Mouse (Mus musculus) cerebellum, adult 2 months (tissue): ENCODE measurements at regions not wholly inside any gene's neighbourhood (a gene's known extent, or its start where the extent isn't known, plus 50 kb on each side); places are given as distances from the start of the nearest gene placed in this dataset.
A peak's percentile ranks its signal among the peaks of the same experiment; 100 is the strongest.

ENCODE experiments used
- DNase-seq, 2 experiments: peaks; one replicate each; pipeline ENCODE4 v3.0.0; 2021
- H3K27ac ChIP-seq: fragments of 200-500 bp; 2 replicates; pipeline ENCODE4 v1.5.1; 2012; ENCODE audit warnings: low read length, control low read depth, inconsistent platforms; ENCODE audit not compliant: insufficient read depth
- H3K27me3 ChIP-seq: fragments of 200-500 bp; 2 replicates; pipeline ENCODE4 v1.6.1; 2012; ENCODE audit warnings: inconsistent platforms, mild to moderate bottlenecking, low read length, moderate library complexity; ENCODE audit not compliant: control insufficient read depth, insufficient read depth
- H3K4me1 ChIP-seq: fragments of 200-500 bp; 2 replicates; pipeline ENCODE4 v1.6.1; 2011; ENCODE audit warnings: low read length; ENCODE audit not compliant: control insufficient read depth, insufficient read depth
- H3K4me3 ChIP-seq: fragments of 200-500 bp; replicated peaks from 2 replicates; pipeline ENCODE3; 2011; ENCODE audit warnings: mild to moderate bottlenecking, low read depth, low read length, control low read depth; ENCODE audit not compliant: insufficient read depth
- CTCF ChIP-seq: fragments of 200-500 bp; IDR thresholded peaks from 2 replicates; pipeline ENCODE4 v1.5.1; 2011; ENCODE audit warnings: low read depth, mild to moderate bottlenecking, control low read depth, low read length, moderate library complexity, borderline replicate concordance; ENCODE audit not compliant: insufficient read depth
- POLR2A ChIP-seq: fragments of 200-500 bp; IDR thresholded peaks from 2 replicates; pipeline ENCODE4 v1.6.1; 2011; ENCODE audit warnings: low read length, control low read depth, borderline replicate concordance; ENCODE audit not compliant: insufficient read depth
- WGBS: fragments of 180-500 bp; shearing (Covaris S2); methylation state at CpG from one replicate; pipeline ENCODE4 v1.1.7; 2018; 5-methylcytosine and 5-hydroxymethylcytosine counted together

DNA sequence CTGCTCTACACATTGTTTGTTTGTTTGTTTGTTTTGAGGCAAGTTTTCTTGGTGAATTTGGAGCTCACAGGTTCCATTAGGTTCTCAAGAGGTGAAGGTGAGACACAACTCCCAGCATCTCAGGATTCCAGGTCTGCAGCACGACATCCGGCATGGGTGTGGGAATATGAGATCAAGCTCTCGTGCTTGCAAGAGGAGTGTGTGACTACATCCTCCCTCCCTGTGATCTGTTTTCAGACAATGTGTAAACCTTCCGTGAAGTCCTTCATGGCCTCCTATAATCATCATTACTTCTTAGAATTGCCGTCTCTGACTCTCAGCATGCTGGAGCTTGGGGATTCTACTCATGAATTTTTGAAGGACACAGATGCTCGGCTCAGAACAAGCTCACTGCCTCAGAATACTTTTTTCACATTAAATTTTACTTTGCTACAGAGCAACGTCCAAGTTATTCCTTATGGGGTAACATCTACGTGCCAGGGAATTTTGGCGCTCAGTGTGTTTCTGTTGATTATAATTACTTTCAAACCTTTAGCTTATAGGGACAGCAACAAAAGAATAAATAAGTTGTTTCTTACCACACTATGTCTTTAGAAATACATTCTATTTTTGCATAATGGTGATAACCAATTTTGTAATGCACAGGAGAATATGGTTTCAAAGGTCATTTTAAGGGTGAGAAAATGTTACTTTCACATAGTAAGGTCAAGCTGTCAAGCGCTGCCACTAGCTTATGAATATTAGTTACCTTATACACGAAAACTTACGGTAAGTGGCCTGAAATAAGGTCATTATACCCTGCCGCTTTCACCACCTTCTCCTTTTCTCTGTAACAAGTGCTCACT, 220.6 kb downstream of the Spry2 start:
- H3K27ac ChIP-seq, result no peak overlapping the region
- H3K4me3 ChIP-seq, result no peak overlapping the region
- 45% methylated on average over 13 of the region's 13 CpGs for WGBS
- H3K4me1 ChIP-seq, result peaks cover 6% of the 10 kb centered on the region; the same call in 1 of the 2 replicates
- no peaks in the 10 kb centered on the region for H3K27me3 ChIP-seq
- DNase-seq, result no peak
- TF ChIP-seq CTCF (no peak), POLR2A (no peak)

DNA sequence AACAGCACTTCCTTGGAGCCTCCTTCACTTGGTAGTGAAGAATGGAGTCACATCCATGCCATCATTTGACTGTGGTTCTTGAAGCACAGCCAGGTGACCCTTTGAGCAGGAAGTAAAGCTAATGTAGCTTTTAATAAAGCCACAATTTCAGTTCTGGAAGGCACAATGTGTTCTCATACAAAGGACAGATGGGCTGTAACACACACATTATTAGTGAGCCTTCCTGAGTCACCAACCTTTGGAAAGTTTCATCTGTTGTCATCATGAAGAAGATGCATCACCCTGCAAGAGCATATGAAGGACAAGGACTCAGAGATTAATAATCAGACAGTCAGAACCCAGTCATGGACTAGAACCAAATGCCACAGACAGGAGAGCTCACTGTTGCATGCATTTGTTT, 221.6 kb downstream of the Spry2 start:
- H3K4me3 ChIP-seq, result no peak overlapping the region
- DNase-seq, result peak in 1 of 2 experiments; percentile 28
- H3K4me1 ChIP-seq, result peaks cover 6% of the 10 kb centered on the region; the same call in 1 of the 2 replicates
- TF ChIP-seq CTCF (no peak), POLR2A (no peak)
- no peak overlapping the region for H3K27ac ChIP-seq
- H3K27me3 ChIP-seq, result no peaks in the 10 kb centered on the region

DNA sequence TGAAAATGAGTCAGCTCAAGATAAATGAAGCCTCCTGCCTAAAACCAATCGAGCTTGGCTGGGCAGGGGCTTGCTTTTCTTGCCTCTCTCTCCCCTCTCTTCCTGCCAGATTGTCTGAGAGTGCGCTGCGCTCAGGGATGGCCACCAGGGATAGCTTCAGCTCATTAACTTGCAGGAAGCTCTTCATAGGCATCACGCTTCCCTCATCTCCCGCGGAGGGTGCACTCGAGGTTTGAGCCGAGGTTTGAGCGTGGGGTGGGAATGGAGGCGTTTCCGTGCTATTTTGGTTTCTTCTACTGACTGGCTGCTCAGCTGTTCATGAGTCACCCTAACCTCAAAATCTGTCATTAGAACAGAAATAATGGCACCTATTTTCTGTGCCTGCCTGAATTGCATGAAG, 227.7 kb downstream of the Spry2 start:
- DNase-seq, result peak; percentile 79 to 93
- H3K4me3 ChIP-seq, result peak overlapping the region; percentile 7
- peak; percentile 42; the same call in 1 of the 2 replicates for TF ChIP-seq CTCF
- TF ChIP-seq POLR2A, result peak; percentile 21; the same call in 1 of the 2 replicates
- H3K4me1 ChIP-seq, result peaks cover 13% of the 10 kb centered on the region; the same call in 1 of the 2 replicates
- no peaks in the 10 kb centered on the region for H3K27me3 ChIP-seq
- 2% methylated on average over 11 of the region's 11 CpGs for WGBS
- H3K27ac ChIP-seq, result peak overlapping the region; percentile 41; the same call in 1 of the 2 replicates

DNA sequence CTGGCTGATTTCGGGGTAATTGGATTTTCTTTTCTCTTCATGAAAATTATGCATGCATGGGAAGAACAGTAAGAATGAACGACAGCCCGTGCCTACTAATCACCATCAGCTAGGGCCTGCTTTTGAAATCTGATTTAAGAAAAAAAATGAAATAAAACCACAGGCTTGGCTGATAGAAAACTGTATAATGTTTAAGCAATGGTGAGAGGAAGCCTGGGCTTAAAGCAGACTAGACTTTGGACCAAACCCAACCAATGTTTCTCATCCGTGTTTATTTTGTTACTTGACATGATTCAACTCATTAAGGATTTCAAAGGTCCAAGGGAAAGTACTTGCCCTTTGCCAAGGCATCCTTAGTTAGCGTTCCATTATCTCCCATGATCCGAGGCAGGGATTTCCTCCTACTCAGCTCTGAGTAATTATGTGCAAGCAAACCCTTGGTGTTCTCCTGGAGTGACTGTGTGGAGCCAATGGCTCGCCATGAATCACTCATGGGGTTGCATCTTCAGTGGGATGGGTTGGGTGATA, 231.9 kb downstream of the Spry2 start:
- 62% methylated on average over 7 of the region's 7 CpGs for WGBS
- Histone ChIP-seq H3K27ac (no peak overlapping the region), H3K4me3 (no peak overlapping the region), H3K4me1 (peaks cover 13% of the 10 kb centered on the region; the same call in 1 of the 2 replicates), H3K27me3 (no peaks in the 10 kb centered on the region)
- no peak for DNase-seq
- TF ChIP-seq POLR2A (no peak), CTCF (no peak)

DNA sequence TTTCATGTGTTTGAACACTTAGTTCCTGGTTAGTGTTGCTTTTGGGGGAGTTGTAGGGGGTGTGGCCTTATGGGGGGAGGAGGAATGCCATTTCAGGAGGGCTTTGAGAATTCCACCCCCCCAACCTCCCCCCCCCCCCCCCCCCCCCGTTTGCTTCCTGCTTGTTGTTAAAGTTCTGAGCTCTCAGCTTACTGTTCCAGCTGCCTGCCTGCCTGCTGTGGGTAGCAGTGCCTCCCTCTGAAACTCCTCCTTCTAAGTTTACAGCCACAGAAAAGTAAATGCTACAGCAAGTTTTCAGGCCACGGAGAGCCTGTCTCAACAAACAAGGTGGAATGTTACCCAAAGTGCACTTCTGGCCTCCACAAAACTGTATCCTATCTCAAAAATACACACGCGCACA, 233.1 kb downstream of the Spry2 start:
- no peak for TF ChIP-seq POLR2A
- TF ChIP-seq CTCF, result no peak
- no peak for DNase-seq
- peaks cover 8% of the 10 kb centered on the region; the same call in 1 of the 2 replicates for H3K4me1 ChIP-seq
- H3K4me3 ChIP-seq, result no peak overlapping the region
- no peak overlapping the region for H3K27ac ChIP-seq
- no peaks in the 10 kb centered on the region for H3K27me3 ChIP-seq
- WGBS, result 81% methylated on average over 4 of the region's 4 CpGs

DNA sequence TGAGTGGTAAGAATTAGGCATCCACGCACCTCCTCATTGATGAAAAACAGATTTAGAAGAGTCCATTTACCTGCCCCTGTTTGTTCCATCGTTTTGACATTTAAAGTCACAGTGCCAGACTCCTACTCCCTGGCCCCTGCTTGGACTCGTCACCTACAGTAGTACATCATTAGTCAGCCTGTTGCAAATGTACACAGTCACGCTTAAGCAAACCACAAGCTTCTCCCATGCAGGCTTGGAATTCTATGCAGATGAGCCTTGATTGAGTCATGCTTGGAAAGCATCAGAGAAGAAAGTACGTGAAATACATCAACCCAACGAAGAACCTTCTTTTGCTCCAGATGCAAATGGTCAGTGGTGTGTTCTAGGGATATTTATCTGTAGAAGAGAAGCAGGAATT, 233.8 kb downstream of the Spry2 start:
- 90% methylated on average over 6 of the region's 6 CpGs for WGBS
- no peak for DNase-seq
- no peak for TF ChIP-seq POLR2A
- no peak for TF ChIP-seq CTCF
- no peaks in the 10 kb centered on the region for H3K27me3 ChIP-seq
- no peak overlapping the region for H3K27ac ChIP-seq
- peaks cover 2% of the 10 kb centered on the region; the same call in 1 of the 2 replicates for H3K4me1 ChIP-seq
- no peak overlapping the region for H3K4me3 ChIP-seq

DNA sequence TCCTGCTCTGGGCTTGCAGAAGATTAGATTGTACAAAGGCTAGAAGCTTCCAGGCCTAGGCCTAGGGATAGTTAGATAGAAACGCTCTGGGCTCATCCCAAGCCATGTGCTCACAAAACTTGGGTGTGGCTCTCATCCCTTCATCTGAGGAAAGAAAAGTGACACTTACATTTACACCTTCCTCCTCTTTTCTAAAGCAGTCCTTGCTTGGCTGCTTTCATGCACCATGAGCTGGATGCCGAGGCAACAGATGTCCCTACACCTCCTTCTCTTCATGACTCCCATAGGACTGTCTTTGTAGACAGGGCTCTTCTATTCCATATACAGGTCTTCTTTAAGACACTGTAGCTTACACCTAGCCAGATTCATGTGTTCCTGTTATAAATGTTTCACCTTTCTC, 238.3 kb downstream of the Spry2 start:
- no peak for DNase-seq
- Histone ChIP-seq H3K4me3 (no peak overlapping the region), H3K27ac (no peak overlapping the region), H3K4me1 (no peaks in the 10 kb centered on the region), H3K27me3 (no peaks in the 10 kb centered on the region)
- WGBS, result 93% methylated on average over 2 of the region's 2 CpGs
- TF ChIP-seq CTCF, result no peak
- TF ChIP-seq POLR2A, result no peak

DNA sequence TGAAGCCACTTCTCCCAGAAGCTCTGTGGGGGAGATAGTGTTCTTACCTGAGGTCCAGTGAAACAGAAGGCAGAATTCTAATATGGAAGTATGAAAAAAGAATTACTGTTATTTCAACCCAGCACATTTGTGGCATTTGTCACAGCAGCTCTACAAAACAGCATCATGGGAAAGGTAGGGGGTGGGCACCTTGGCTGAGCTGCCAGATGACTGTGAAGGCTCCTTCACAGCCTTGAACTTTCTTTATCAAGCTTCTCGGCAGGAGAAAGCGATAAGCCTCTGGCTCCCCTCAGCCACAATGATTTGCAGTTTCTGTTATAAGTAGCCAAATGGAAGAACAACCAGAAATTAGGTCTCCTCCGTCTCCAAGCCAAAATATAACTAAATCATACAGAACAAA, 249.5 kb downstream of the Spry2 start:
- H3K27me3 ChIP-seq, result no peaks in the 10 kb centered on the region
- DNase-seq, result no peak
- TF ChIP-seq POLR2A (no peak), CTCF (no peak)
- WGBS, result 86% methylated on average over 3 of the region's 3 CpGs
- H3K27ac ChIP-seq, result no peak overlapping the region
- H3K4me1 ChIP-seq, result no peaks in the 10 kb centered on the region
- H3K4me3 ChIP-seq, result no peak overlapping the region
